Mouse (Mus musculus) cortical plate, adult 2 months (tissue): ENCODE results near the gene Rap1gap.

Experiments used
- CTCF ChIP-seq: fragments of 200-500 bp; IDR thresholded peaks from 2 replicates; pipeline ENCODE4 v1.5.1; 2011; ENCODE audit warnings: mild to moderate bottlenecking, control low read depth, low read length; ENCODE audit not compliant: insufficient read depth; ENCODE audit errors: extremely low read depth
- POLR2A ChIP-seq: fragments of 200-500 bp; IDR thresholded peaks from 2 replicates; pipeline ENCODE4 v1.6.1; 2011; ENCODE audit warnings: mild to moderate bottlenecking, low read length, control low read depth; ENCODE audit not compliant: insufficient read depth; ENCODE audit errors: extremely low read depth

GRCm38 (mm10) chr4:137663491-137663890 lies 1.0 kb upstream of the Rap1gap start:
- no peak for TF ChIP-seq CTCF
- TF ChIP-seq POLR2A, result no peak
